Mouse (Mus musculus) bone marrow, adult 2 months (tissue): ENCODE measurements around the gene Itsn1. TPM values are rescaled to one million over a fixed set of nuclear protein-coding genes. Genes with fewer than 3 reads are reported as not detected.

ENCODE experiments used
- H3K27ac ChIP-seq: fragments of 200-500 bp; 2 replicates; pipeline ENCODE4 v1.5.1; 2012; ENCODE audit warnings: low read depth, mild to moderate bottlenecking, control low read depth, inconsistent platforms, low read length; ENCODE audit not compliant: control insufficient read depth, poor library complexity, insufficient read depth
- H3K4me1 ChIP-seq: fragments of 200-500 bp; 2 replicates; pipeline ENCODE4 v1.6.1; 2011; ENCODE audit warnings: low read length; ENCODE audit not compliant: control insufficient read depth, insufficient read depth
- H3K4me3 ChIP-seq: fragments of 200-500 bp; replicated peaks from 2 replicates; pipeline ENCODE3; 2011; ENCODE audit warnings: mild to moderate bottlenecking, low read depth, low read length, control low read depth; ENCODE audit not compliant: control insufficient read depth
- CTCF ChIP-seq: fragments of 200-500 bp; IDR thresholded peaks from 2 replicates; pipeline ENCODE4 v1.5.1; 2011; ENCODE audit warnings: low read length, control low read depth; ENCODE audit not compliant: control insufficient read depth, insufficient read depth
- POLR2A ChIP-seq: fragments of 200-500 bp; IDR thresholded peaks from 2 replicates; pipeline ENCODE4 v1.6.1; 2011; ENCODE audit warnings: low read depth, mild to moderate bottlenecking, control low read depth, low read length, borderline replicate concordance; ENCODE audit not compliant: control insufficient read depth
- WGBS: fragments of 180-500 bp; shearing (Covaris S2); methylation state at CpG from one replicate; pipeline ENCODE4 v1.1.7; 2018; 5-methylcytosine and 5-hydroxymethylcytosine counted together
- polyA plus RNA-seq: library from polyadenylated mRNA; stranded (reverse); fragments of >200 nt; gene quantifications from 2 replicates; pipeline ENCODE4 v1.2.4, GENCODE M21; 2011; ENCODE audit warnings: low replicate concordance; ENCODE audit not compliant: missing spikeins, insufficient read depth, insufficient read length

Gene Itsn1
- polyA plus RNA-seq, result 91.6 and 158 TPM in 2 replicates

- Histone ChIP-seq H3K4me1 (peaks cover 2% of the 10 kb centered on the region), H3K4me3 (peak within 1 kb of the TSS; percentile 81), H3K27ac (peak within 1 kb of the TSS; percentile 79)
- 0% methylated on average over 33 of the region's 33 CpGs for WGBS
- TF ChIP-seq POLR2A, result peak; percentile 74; the same call in 1 of the 2 replicates
- TF ChIP-seq CTCF, result no peak
These were observed at the start of gene Itsn1 for GRCm38 (mm10) chr16:91729066-91729482. Gene Itsn1 (plus strand): TSS chr16:91729281.

- Histone ChIP-seq H3K27ac (no peak overlapping the region), H3K4me1 (peaks cover under 1% of the 10 kb centered on the region; the same call in 1 of the 2 replicates), H3K4me3 (no peak overlapping the region)
- TF ChIP-seq POLR2A (no peak), CTCF (no peak)
- WGBS, result 80% methylated on average over 5 of the region's 5 CpGs
These were observed 48.4 kb upstream of the Itsn1 start for GRCm38 (mm10) chr16:91680656-91681055.

GRCm38 (mm10) chr16:91685526-91685925 is 43.6 kb upstream of the Itsn1 start:
- Histone ChIP-seq H3K27ac (no peak overlapping the region), H3K4me3 (no peak overlapping the region), H3K4me1 (peaks cover 3% of the 10 kb centered on the region; the same call in 1 of the 2 replicates)
- TF ChIP-seq CTCF (no peak), POLR2A (no peak)
- 26% methylated on average over 5 of the region's 5 CpGs for WGBS

GRCm38 (mm10) chr16:91686369-91686768 is 42.7 kb upstream of the Itsn1 start:
- peaks cover 3% of the 10 kb centered on the region; the same call in 1 of the 2 replicates for H3K4me1 ChIP-seq
- 88% methylated on average over 5 of the region's 5 CpGs for WGBS
- TF ChIP-seq CTCF (no peak), POLR2A (no peak)

GRCm38 (mm10) chr16:91688023-91688618 is 41.0 kb upstream of the Itsn1 start:
- Histone ChIP-seq H3K4me1 (peaks cover 3% of the 10 kb centered on the region; the same call in 1 of the 2 replicates), H3K27ac (peak overlapping the region; percentile 85), H3K4me3 (peak overlapping the region; percentile 71)
- TF ChIP-seq CTCF (no peak), POLR2A (no peak)
- 2% methylated on average over 51 of the region's 51 CpGs for WGBS

More at GRCm38 (mm10) chr16:91686369-91686768, 42.7 kb upstream of the Itsn1 start:
- H3K27ac ChIP-seq, result no peak overlapping the region
- no peak overlapping the region for H3K4me3 ChIP-seq

GRCm38 (mm10) chr16:91688619-91689334 is 40.3 kb upstream of the Itsn1 start, which contains the start of gene Donson:
Gene Donson (minus strand): TSS chr16:91688770.
- WGBS, result under 1% methylated on average over 71 of the region's 71 CpGs
- Histone ChIP-seq H3K4me1 (peaks cover 3% of the 10 kb centered on the region; the same call in 1 of the 2 replicates), H3K27ac (peak within 1 kb of the TSS; percentile 94), H3K4me3 (peak within 1 kb of the TSS; percentile 95)
- no peak for TF ChIP-seq CTCF
- TF ChIP-seq POLR2A, result peak; percentile 85; the same call in 1 of the 2 replicates

- WGBS, result 30% methylated on average over 7 of the region's 7 CpGs
- no peak overlapping the region for H3K27ac ChIP-seq
- H3K4me3 ChIP-seq, result peak overlapping the region; percentile 13
- H3K4me1 ChIP-seq, result peaks cover 3% of the 10 kb centered on the region; the same call in 1 of the 2 replicates
- TF ChIP-seq CTCF (no peak), POLR2A (no peak)
These were observed 39.3 kb upstream of the Itsn1 start for GRCm38 (mm10) chr16:91689791-91690190.

- WGBS, result 29% methylated on average over 14 of the region's 14 CpGs
- TF ChIP-seq POLR2A (no peak), CTCF (peak; percentile 96)
- H3K4me3 ChIP-seq, result no peak overlapping the region
- no peak overlapping the region for H3K27ac ChIP-seq
- no peaks in the 10 kb centered on the region; the same call in 1 of the 2 replicates for H3K4me1 ChIP-seq
These were observed 34.5 kb upstream of the Itsn1 start for GRCm38 (mm10) chr16:91694455-91695084.
